In genomic region chr5:36369261-36369684, GRCm38 (mm10) we compare ENCODE assay signal across 8 mouse cellular contexts. TPM values are rescaled to one million over a fixed set of nuclear protein-coding genes. Genes with fewer than 3 reads are reported as not detected.
DNase-seq lines count a peak whose midpoint lies in the region; ATAC-seq lines count a peak whose summit lies in the region.
"Had no signal": no experiment of that assay in that cellular context is flagged by ENCODE, and none has a peak within 500 bp of the region (broad histone marks: within the 10 kb centered on the region; RNA-seq: fewer than 3 reads in every experiment).

No protein-coding gene starts in this region.

- H3K9me3 ChIP-seq in intestine, embryonic 15.5 days, result no peaks in the 10 kb centered on the region
- no peaks in the 10 kb centered on the region for H3K9me3 ChIP-seq in midbrain, embryonic 10.5 days (replicated peaks)

- peak; percentile 34 for ATAC-seq in intestine, embryonic 15.5 days
- no peak for ATAC-seq in erythroblast, adult 5-6 weeks (replicated peaks; ENCODE audit: low FRiP score, poor library complexity, severe bottlenecking)

- no peak overlapping the region; the same call in 1 of the 2 replicates for H3K4me2 ChIP-seq in intestine, embryonic 15.5 days (replicated peaks)

- WGBS in intestine, embryonic 15.5 days, result 58% methylated on average over 1 of the region's 1 CpGs
- 22% methylated on average over 1 of the region's 1 CpGs for WGBS in midbrain, embryonic 10.5 days

- peaks cover 55% of the 10 kb centered on the region for H3K4me1 ChIP-seq in intestine, embryonic 15.5 days (replicated peaks)
- H3K4me1 ChIP-seq in midbrain, embryonic 10.5 days, result peaks cover 65% of the 10 kb centered on the region

- no peak overlapping the region for H3K4me3 ChIP-seq in intestine, embryonic 15.5 days (replicated peaks)
- no peak overlapping the region for H3K4me3 ChIP-seq in midbrain, embryonic 10.5 days

- no peaks in the 10 kb centered on the region for H3K36me3 ChIP-seq in intestine, embryonic 15.5 days
- no peaks in the 10 kb centered on the region for H3K36me3 ChIP-seq in midbrain, embryonic 10.5 days

- peak; percentile 47 for DNase-seq in thymus, postnatal 0 days (ENCODE audit: low spot score)
- no peak for DNase-seq in thymus, postnatal 25 days
- peak; percentile 40 for DNase-seq in midbrain, embryonic 10.5 days (ENCODE audit: low spot score)
- DNase-seq in layer of hippocampus, adult 9-11 months, result no peak
- DNase-seq in left cerebral cortex, adult 18-20 months (ENCODE audit: low spot score in 2 of 2), result no peak
- DNase-seq: heart, postnatal 36 days had no signal

- 0 out of 2 replicates have a peak overlapping the region, but pooled peaks have one; percentile 10 for H3K9ac ChIP-seq in intestine, embryonic 15.5 days

- H3K27ac ChIP-seq in intestine, embryonic 15.5 days, result no peak overlapping the region; the same call in 1 of the 2 replicates
- H3K27ac ChIP-seq in midbrain, embryonic 10.5 days (replicated peaks), result peak overlapping the region; percentile 76

- H3K27me3 ChIP-seq in intestine, embryonic 15.5 days (replicated peaks), result no peaks in the 10 kb centered on the region
- H3K27me3 ChIP-seq in midbrain, embryonic 10.5 days (ENCODE audit: low read depth, poor library complexity, severe bottlenecking), result 0 out of 2 replicates have a peak, but pooled peaks cover 5% of the 10 kb centered on the region

RNA-seq across cellular contexts. Expression of gene Sorcs2, which starts 28.7 kb away (rescaled TPM):
- polyA plus RNA-seq in thymus, postnatal 0 days (2015; fragmentation: Nextera tagmentation; extraction: Ambion mirVana), result 1.6 and 1.7 TPM in 2 replicates
- 9.6 and 10.8 TPM in 2 replicates for polyA plus RNA-seq in intestine, embryonic 15.5 days (2015; fragmentation: Nextera tagmentation; extraction: Ambion mirVana)
- polyA plus RNA-seq in midbrain, embryonic 10.5 days (2016; fragmentation: Nextera tagmentation; extraction: Ambion mirVana), result 9.0 and 10.8 TPM in 2 replicates
- total RNA-seq in erythroblast, adult 5-6 weeks (2015; ENCODE audit: low replicate concordance), result not detected in 2 replicates
- total RNA-seq in erythroblast, adult 5-6 weeks (2017; ENCODE audit: low replicate concordance), result not detected in 2 replicates
- 10 to 100 TPM; 33.8 to 34.3 TPM for total RNA-seq in left cerebral cortex, adult 18-20 months (2021)

Comparison
In these comparisons a context has a peak if more than half of its experiments do, and no peak if none do; other contexts are left out.
1. DNase-seq: peak in thymus, postnatal 0 days (single experiment) and midbrain, embryonic 10.5 days (single experiment); none in thymus, postnatal 25 days (single experiment), layer of hippocampus, adult 9-11 months (single experiment) and left cerebral cortex, adult 18-20 months (0 of 2).